Mouse (Mus musculus): ENCODE measurements around the gene Pcyox1. TPM values are rescaled to one million over a fixed set of nuclear protein-coding genes. Genes with fewer than 3 reads are reported as not detected.

Gene Pcyox1
- polyA plus RNA-seq, 1 experiment from 2014 or later: 61.0 TPM

DNA sequence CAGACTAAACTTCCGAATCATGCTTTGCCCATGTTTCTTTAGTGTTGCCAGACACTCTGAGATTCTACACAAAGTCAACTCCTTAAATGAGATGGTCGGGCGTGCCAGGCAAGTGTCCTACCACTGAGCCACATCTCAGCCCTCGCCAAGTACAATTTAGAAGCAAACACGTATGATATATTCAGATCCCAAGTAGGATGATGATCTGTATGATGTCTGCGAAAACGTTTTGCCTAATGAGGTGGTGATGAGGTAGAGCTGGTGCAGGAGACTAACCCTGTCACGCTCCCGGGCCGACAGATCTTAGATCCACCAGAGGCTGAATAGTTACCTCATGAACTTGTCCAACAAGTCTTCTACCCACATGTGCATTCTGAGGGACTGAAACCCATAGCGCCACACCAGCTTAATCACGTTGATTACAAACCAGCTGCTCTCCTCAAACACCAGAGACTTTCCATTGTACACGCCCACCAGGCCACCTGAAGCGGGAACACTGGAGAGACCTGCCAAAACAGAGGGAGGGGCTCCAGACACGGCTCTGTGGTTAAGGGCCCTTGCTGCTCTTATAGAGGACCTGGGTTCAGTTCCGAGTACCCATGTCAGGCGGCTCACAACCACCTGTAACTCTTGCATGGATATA lies 2.8 kb downstream of the Pcyox1 start:
- ATAC-seq (ENCODE audit: insufficient number of reproducible peaks, low FRiP score, low TSS enrichment, low read depth): no peak
- no peak for DNase-seq (ENCODE audit: low spot score)
- 95% methylated on average over 17 of the region's 17 CpGs for WGBS

GRCm38 (mm10) chr6:86393187-86393586 lies 3.8 kb downstream of the Pcyox1 start:
- H3K27me3 ChIP-seq (ENCODE audit: control insufficient read depth, insufficient read depth, low read length): no peaks in the 10 kb centered on the region
- DNase-seq (ENCODE audit: low spot score): no peak
- no peak overlapping the region for H3K9ac ChIP-seq (ENCODE audit: low read length)
- no peak for ATAC-seq (ENCODE audit: insufficient number of reproducible peaks, low FRiP score, low TSS enrichment, low read depth)
- peaks cover 21% of the 10 kb centered on the region for H3K36me3 ChIP-seq (ENCODE audit: control insufficient read depth, insufficient read depth, low read length)
- H3K27ac ChIP-seq (replicated peaks; ENCODE audit: low read depth, low read length): no peak overlapping the region
- WGBS: 93% methylated on average over 1 of the region's 1 CpGs
- H3K4me3 ChIP-seq (ENCODE audit: low read depth, low read length): no peak overlapping the region
- no peaks in the 10 kb centered on the region for H3K9me3 ChIP-seq (ENCODE audit: control insufficient read depth, low read length)
- peaks cover 2% of the 10 kb centered on the region; the same call in 1 of the 2 replicates for H3K4me1 ChIP-seq (ENCODE audit: control insufficient read depth, insufficient read depth, low read length)
- H3K4me2 ChIP-seq (ENCODE audit: low read depth, severe bottlenecking): no peak overlapping the region

More for the DNA sequence above, 2.8 kb downstream of the Pcyox1 start:
- Histone ChIP-seq H3K27ac (replicated peaks; ENCODE audit: low read depth, low read length) (no peak overlapping the region), H3K27me3 (ENCODE audit: control insufficient read depth, insufficient read depth, low read length) (no peaks in the 10 kb centered on the region), H3K9ac (ENCODE audit: low read length) (no peak overlapping the region), H3K9me3 (ENCODE audit: control insufficient read depth, low read length) (no peaks in the 10 kb centered on the region), H3K4me2 (ENCODE audit: low read depth, severe bottlenecking) (no peak overlapping the region), H3K4me3 (ENCODE audit: low read depth, low read length) (no peak overlapping the region), H3K4me1 (ENCODE audit: control insufficient read depth, insufficient read depth, low read length) (peaks cover 2% of the 10 kb centered on the region; the same call in 1 of the 2 replicates), H3K36me3 (ENCODE audit: control insufficient read depth, insufficient read depth, low read length) (peaks cover 16% of the 10 kb centered on the region; the same call in 1 of the 2 replicates)

DNA sequence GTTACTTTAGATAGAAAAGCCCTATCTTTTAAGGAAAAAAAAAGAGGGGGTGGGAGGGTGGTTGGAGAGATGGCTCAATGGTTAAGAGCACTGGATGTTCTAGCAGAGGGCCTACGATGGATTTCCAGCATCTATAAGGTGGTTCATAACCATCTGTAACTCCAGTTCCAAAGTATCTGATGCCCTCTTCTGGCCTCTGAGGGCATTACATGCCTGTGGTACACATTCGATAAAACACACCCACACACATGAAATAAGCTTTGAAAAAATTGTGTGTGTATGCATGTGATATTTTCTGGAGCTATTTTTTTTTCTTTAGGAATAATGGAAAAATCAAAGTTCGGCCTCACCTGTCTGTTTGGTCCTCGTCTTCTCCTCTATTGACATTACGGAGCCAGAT lies 5.6 kb downstream of the Pcyox1 start:
- no peaks in the 10 kb centered on the region for H3K9me3 ChIP-seq (ENCODE audit: control insufficient read depth, low read length)
- peaks cover 2% of the 10 kb centered on the region; the same call in 1 of the 2 replicates for H3K4me1 ChIP-seq (ENCODE audit: control insufficient read depth, insufficient read depth, low read length)
- H3K9ac ChIP-seq (ENCODE audit: low read length): no peak overlapping the region
- DNase-seq (ENCODE audit: low spot score) (peak; percentile 28), ATAC-seq (ENCODE audit: insufficient number of reproducible peaks, low FRiP score, low TSS enrichment, low read depth) (no peak)
- H3K27me3 ChIP-seq (ENCODE audit: control insufficient read depth, insufficient read depth, low read length): no peaks in the 10 kb centered on the region
- WGBS: 95% methylated on average over 5 of the region's 5 CpGs
- peaks cover 25% of the 10 kb centered on the region for H3K36me3 ChIP-seq (ENCODE audit: control insufficient read depth, insufficient read depth, low read length)
- H3K4me3 ChIP-seq (ENCODE audit: low read depth, low read length): no peak overlapping the region
- H3K27ac ChIP-seq (replicated peaks; ENCODE audit: low read depth, low read length): no peak overlapping the region
- no peak overlapping the region for H3K4me2 ChIP-seq (ENCODE audit: low read depth, severe bottlenecking)

DNA sequence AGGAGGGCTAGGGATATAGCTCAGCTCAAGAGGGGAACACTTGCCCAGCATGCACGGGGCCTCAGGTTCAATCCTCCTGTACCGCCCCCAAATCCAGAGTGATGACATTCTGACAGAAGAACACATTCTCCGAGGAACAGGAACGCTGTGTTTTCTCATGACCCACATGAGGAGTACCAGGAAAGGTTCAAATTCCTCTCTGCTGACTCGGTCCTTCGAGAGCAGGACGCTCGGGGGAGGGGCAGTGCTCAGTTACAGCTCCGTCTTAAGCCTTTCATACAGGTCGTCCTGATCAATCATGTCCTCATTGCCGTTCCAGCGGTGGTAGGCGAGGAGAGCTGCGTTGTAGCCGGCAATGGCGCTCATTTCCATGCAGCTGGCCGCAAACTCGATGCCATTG lies 8.5 kb downstream of the Pcyox1 start:
- 85% methylated on average over 18 of the region's 18 CpGs for WGBS
- Histone ChIP-seq H3K27me3 (ENCODE audit: control insufficient read depth, insufficient read depth, low read length) (no peaks in the 10 kb centered on the region), H3K36me3 (ENCODE audit: control insufficient read depth, insufficient read depth, low read length) (peaks cover 25% of the 10 kb centered on the region), H3K4me3 (ENCODE audit: low read depth, low read length) (no peak overlapping the region), H3K4me2 (ENCODE audit: low read depth, severe bottlenecking) (no peak overlapping the region), H3K9me3 (ENCODE audit: control insufficient read depth, low read length) (no peaks in the 10 kb centered on the region), H3K4me1 (ENCODE audit: control insufficient read depth, insufficient read depth, low read length) (no peaks in the 10 kb centered on the region), H3K9ac (ENCODE audit: low read length) (no peak overlapping the region), H3K27ac (replicated peaks; ENCODE audit: low read depth, low read length) (no peak overlapping the region)
- ATAC-seq (ENCODE audit: insufficient number of reproducible peaks, low FRiP score, low TSS enrichment, low read depth) (no peak), DNase-seq (ENCODE audit: low spot score) (no peak)

- no peak overlapping the region for H3K4me3 ChIP-seq (ENCODE audit: low read depth, low read length)
- DNase-seq (ENCODE audit: low spot score) (no peak), ATAC-seq (ENCODE audit: insufficient number of reproducible peaks, low FRiP score, low TSS enrichment, low read depth) (no peak)
- H3K4me1 ChIP-seq (ENCODE audit: control insufficient read depth, insufficient read depth, low read length): no peaks in the 10 kb centered on the region
- H3K27ac ChIP-seq (replicated peaks; ENCODE audit: low read depth, low read length): no peak overlapping the region
- H3K9ac ChIP-seq (ENCODE audit: low read length): no peak overlapping the region
- H3K36me3 ChIP-seq (ENCODE audit: control insufficient read depth, insufficient read depth, low read length): peaks cover 25% of the 10 kb centered on the region
- H3K27me3 ChIP-seq (ENCODE audit: control insufficient read depth, insufficient read depth, low read length): no peaks in the 10 kb centered on the region
- 88% methylated on average over 12 of the region's 12 CpGs for WGBS
- H3K9me3 ChIP-seq (ENCODE audit: control insufficient read depth, low read length): no peaks in the 10 kb centered on the region
- no peak overlapping the region for H3K4me2 ChIP-seq (ENCODE audit: low read depth, severe bottlenecking)
Observed at GRCm38 (mm10) chr6:86387313-86387712, 9.6 kb downstream of the Pcyox1 start.

DNA sequence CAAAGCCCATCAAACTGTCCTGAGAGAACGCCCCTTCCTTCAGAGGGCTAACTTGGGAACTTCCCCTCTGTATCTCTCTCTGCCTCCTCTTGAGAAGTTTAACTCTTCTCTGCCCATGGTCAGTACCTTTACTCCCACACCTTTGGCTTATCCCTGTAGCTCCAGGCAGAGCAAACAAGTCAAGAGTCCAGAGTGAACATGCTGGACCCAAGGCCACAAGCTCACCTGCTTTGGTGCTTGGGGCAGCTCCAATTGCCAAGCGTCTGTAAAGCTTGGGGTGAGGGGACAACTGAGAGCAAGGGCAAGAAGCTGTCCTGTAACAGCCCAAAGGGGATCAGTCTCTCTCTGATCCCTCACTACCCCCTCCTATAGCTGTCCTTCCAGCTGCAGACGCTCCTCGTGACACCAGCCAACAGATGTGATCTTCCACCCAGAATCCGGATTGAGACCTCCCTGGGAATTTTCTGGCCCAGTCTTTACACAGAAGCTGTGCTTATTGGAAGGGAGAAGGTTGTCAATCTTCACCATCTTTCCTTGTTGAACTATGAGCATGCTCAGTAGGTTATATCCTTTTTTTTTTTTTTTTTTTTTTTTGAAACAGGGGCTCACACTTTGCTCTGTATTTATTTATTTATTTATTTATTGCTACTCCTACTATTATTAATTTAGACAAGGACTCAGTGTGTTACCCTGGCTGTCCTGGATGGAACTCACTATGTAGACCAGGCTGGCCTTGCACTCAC lies 11.4 kb downstream of the Pcyox1 start:
- peaks cover 14% of the 10 kb centered on the region for H3K36me3 ChIP-seq (ENCODE audit: control insufficient read depth, insufficient read depth, low read length)

DNA sequence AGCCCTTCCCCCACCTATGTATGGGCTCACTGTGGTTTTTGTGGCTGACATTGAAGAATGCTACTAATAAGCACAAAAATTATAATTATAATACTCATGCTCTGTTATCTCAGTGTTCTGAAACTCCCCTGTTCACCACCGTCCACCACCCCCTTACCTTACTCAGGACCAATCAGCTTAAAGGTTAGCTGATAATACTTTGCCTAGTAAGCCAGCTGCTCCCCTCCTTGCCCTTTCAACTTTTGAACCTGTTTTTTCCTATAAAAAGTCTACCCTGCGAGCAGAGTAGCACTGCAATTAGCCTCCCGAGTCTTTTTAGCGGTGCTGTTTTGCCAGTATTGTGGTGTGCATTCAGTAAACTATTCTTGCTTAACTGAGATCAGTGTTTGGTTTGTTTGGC lies 12.3 kb downstream of the Pcyox1 start:
- 64% methylated on average over 4 of the region's 4 CpGs for WGBS
- H3K27me3 ChIP-seq (ENCODE audit: control insufficient read depth, insufficient read depth, low read length): no peaks in the 10 kb centered on the region
- no peak for ATAC-seq (ENCODE audit: insufficient number of reproducible peaks, low FRiP score, low TSS enrichment, low read depth)
- H3K4me2 ChIP-seq (ENCODE audit: low read depth, severe bottlenecking): no peak overlapping the region
- H3K4me3 ChIP-seq (ENCODE audit: low read depth, low read length): no peak overlapping the region
- H3K4me1 ChIP-seq (ENCODE audit: control insufficient read depth, insufficient read depth, low read length): no peaks in the 10 kb centered on the region
- DNase-seq (ENCODE audit: low spot score): no peak
- H3K9me3 ChIP-seq (ENCODE audit: control insufficient read depth, low read length): no peaks in the 10 kb centered on the region
- peaks cover 9% of the 10 kb centered on the region for H3K36me3 ChIP-seq (ENCODE audit: control insufficient read depth, insufficient read depth, low read length)
- H3K27ac ChIP-seq (replicated peaks; ENCODE audit: low read depth, low read length): no peak overlapping the region
- no peak overlapping the region for H3K9ac ChIP-seq (ENCODE audit: low read length)

More for the DNA sequence above, 11.4 kb downstream of the Pcyox1 start:
- Histone ChIP-seq H3K9ac (ENCODE audit: low read length) (no peak overlapping the region), H3K4me1 (ENCODE audit: control insufficient read depth, insufficient read depth, low read length) (no peaks in the 10 kb centered on the region), H3K9me3 (ENCODE audit: control insufficient read depth, low read length) (no peaks in the 10 kb centered on the region), H3K4me3 (ENCODE audit: low read depth, low read length) (no peak overlapping the region), H3K27me3 (ENCODE audit: control insufficient read depth, insufficient read depth, low read length) (no peaks in the 10 kb centered on the region), H3K27ac (replicated peaks; ENCODE audit: low read depth, low read length) (no peak overlapping the region), H3K4me2 (ENCODE audit: low read depth, severe bottlenecking) (no peak overlapping the region)
- WGBS: 75% methylated on average over 5 of the region's 5 CpGs
- DNase-seq (ENCODE audit: low spot score) (no peak), ATAC-seq (ENCODE audit: insufficient number of reproducible peaks, low FRiP score, low TSS enrichment, low read depth) (no peak)

DNA sequence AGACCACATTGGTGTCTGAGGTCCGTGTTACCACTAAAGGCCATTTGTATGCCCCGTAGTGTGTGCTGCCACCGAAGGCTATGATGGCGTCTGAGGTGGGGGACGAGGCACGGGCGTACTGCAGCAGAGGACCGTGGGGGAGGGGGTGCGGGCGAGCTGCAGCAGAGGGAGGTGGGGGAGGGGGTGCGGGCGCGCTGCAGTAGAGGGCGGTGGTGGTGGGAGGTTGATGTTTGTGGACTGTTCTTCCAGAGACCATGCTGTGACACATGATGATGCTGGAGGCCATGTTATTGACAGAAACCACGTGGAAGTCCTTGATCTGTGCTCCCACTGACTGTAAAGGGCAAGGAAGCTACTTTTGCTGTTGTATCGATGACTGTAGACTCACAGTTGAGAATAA lies 13.6 kb downstream of the Pcyox1 start:
- peaks cover 12% of the 10 kb centered on the region for H3K36me3 ChIP-seq (ENCODE audit: control insufficient read depth, insufficient read depth, low read length)
- H3K27me3 ChIP-seq (ENCODE audit: control insufficient read depth, insufficient read depth, low read length): no peaks in the 10 kb centered on the region
- no peak overlapping the region for H3K4me2 ChIP-seq (ENCODE audit: low read depth, severe bottlenecking)
- H3K4me3 ChIP-seq (ENCODE audit: low read depth, low read length): no peak overlapping the region
- no peak overlapping the region for H3K9ac ChIP-seq (ENCODE audit: low read length)
- 39% methylated on average over 16 of the region's 16 CpGs for WGBS
- no peaks in the 10 kb centered on the region for H3K4me1 ChIP-seq (ENCODE audit: control insufficient read depth, insufficient read depth, low read length)
- no peak overlapping the region for H3K27ac ChIP-seq (replicated peaks; ENCODE audit: low read depth, low read length)
- H3K9me3 ChIP-seq (ENCODE audit: control insufficient read depth, low read length): no peaks in the 10 kb centered on the region
- no peak for ATAC-seq (ENCODE audit: insufficient number of reproducible peaks, low FRiP score, low TSS enrichment, low read depth)
- no peak for DNase-seq (ENCODE audit: low spot score)

Data from limb, embryonic 11.5 days (tissue).